Mouse (Mus musculus) MEL (cell line): ENCODE results near the gene Eloa. TPM values are rescaled to one million over a fixed set of nuclear protein-coding genes. Genes with fewer than 3 reads are reported as not detected.
A peak's percentile ranks its signal among the peaks of the same experiment; 100 is the strongest.

ENCODE experiments used
- DNase-seq: peaks from one replicate; pipeline ENCODE4 v3.0.0; 2011; ENCODE audit warnings: low read depth, low spot score
- H3K27ac ChIP-seq: 2 replicates; pipeline ENCODE4 v1.5.1; 2012; ENCODE audit warnings: low read depth, mild to moderate bottlenecking, control low read depth, low read length, moderate library complexity; ENCODE audit not compliant: control insufficient read depth
- H3K27me3 ChIP-seq, 2 experiments: fragments of 150-350 bp in 1 of 2; sonication (generic) in 1 of 2; 2 replicates each; pipeline ENCODE4 v1.6.1; 2012; ENCODE audit warnings: low read length in 2 of 2, mild to moderate bottlenecking in 2 of 2, improper control_type of control experiment in 1 of 2, moderate library complexity in 1 of 2; ENCODE audit not compliant: insufficient read depth in 2 of 2, control insufficient read depth in 1 of 2
- H3K36me3 ChIP-seq, 2 experiments: 2 replicates each; pipeline ENCODE4 v1.6.1; 2012 to 2014; ENCODE audit warnings: low read length in 2 of 2, improper control_type of control experiment in 1 of 2, inconsistent platforms in 1 of 2, mild to moderate bottlenecking in 1 of 2; ENCODE audit not compliant: insufficient read depth in 2 of 2, control insufficient read depth in 1 of 2
- H3K4me1 ChIP-seq, 2 experiments: fragments of 150-350 bp in 1 of 2; sonication (generic) in 1 of 2; 2 replicates each; pipeline ENCODE4 v1.6.1; 2012; ENCODE audit warnings: low read length in 2 of 2, improper control_type of control experiment in 1 of 2, mild to moderate bottlenecking in 1 of 2; ENCODE audit not compliant: insufficient read depth in 2 of 2, control insufficient read depth in 1 of 2
- H3K4me3 ChIP-seq, 2 experiments: fragments of 150-350 bp in 1 of 2; sonication (generic) in 1 of 2; 2 replicates each; pipeline ENCODE4 v1.5.1; 2012; ENCODE audit warnings: low read depth in 2 of 2, low read length in 2 of 2, mild to moderate bottlenecking in 2 of 2, moderate library complexity in 2 of 2, control low read depth in 1 of 2, improper control_type of control experiment in 1 of 2; ENCODE audit not compliant: control insufficient read depth in 1 of 2, insufficient read depth in 1 of 2
- H3K79me2 ChIP-seq: 2 replicates; pipeline ENCODE4 v1.6.1; 2012; ENCODE audit warnings: mild to moderate bottlenecking, low read length, moderate library complexity; ENCODE audit not compliant: control insufficient read depth, poor library complexity, insufficient read depth
- H3K9ac ChIP-seq: 2 replicates; pipeline ENCODE4 v1.6.1; 2012; ENCODE audit warnings: low read depth, mild to moderate bottlenecking, control low read depth, low read length, moderate library complexity; ENCODE audit not compliant: control insufficient read depth, poor library complexity, severe bottlenecking
- H3K9me3 ChIP-seq: fragments of 150-350 bp; sonication (generic); replicated peaks from 2 replicates; pipeline ENCODE4 v1.6.1; 2012; ENCODE audit warnings: mild to moderate bottlenecking, low read length, improper control_type of control experiment, moderate library complexity; ENCODE audit not compliant: insufficient read depth
- CHD1 ChIP-seq: IDR thresholded peaks from 2 replicates; pipeline ENCODE4 v1.6.1; 2012; ENCODE audit warnings: low read depth, mild to moderate bottlenecking, inconsistent platforms, low read length, improper control_type of control experiment
- ELF1 ChIP-seq: IDR thresholded peaks from 2 replicates; pipeline ENCODE4 v1.6.1; 2014; ENCODE audit warnings: low read depth, mild to moderate bottlenecking, inconsistent platforms, low read length, improper control_type of control experiment, moderate library complexity
- EP300 ChIP-seq, 2 experiments: IDR thresholded peaks; 2 replicates each; pipeline ENCODE4 v1.6.1; 2011; ENCODE audit warnings: improper control_type of control experiment in 2 of 2, low read length in 2 of 2, low read depth in 1 of 2, mild to moderate bottlenecking in 1 of 2
- ETS1 ChIP-seq: IDR thresholded peaks from 2 replicates; pipeline ENCODE4 v1.6.1; 2012; ENCODE audit warnings: low read depth, mild to moderate bottlenecking, inconsistent platforms, low read length, improper control_type of control experiment, moderate library complexity
- GABPA ChIP-seq: IDR thresholded peaks from 2 replicates; pipeline ENCODE4 v1.6.1; 2012; ENCODE audit warnings: low read depth, mild to moderate bottlenecking, inconsistent platforms, low read length, improper control_type of control experiment, moderate library complexity
- GATA1 ChIP-seq: IDR thresholded peaks from 2 replicates; pipeline ENCODE4 v1.6.1; 2011; ENCODE audit warnings: low read depth, low read length, improper control_type of control experiment
- HCFC1 ChIP-seq: IDR thresholded peaks from 2 replicates; pipeline ENCODE4 v1.6.1; 2012; ENCODE audit warnings: low read depth, mild to moderate bottlenecking, inconsistent platforms, low read length, improper control_type of control experiment, moderate library complexity
- MAX ChIP-seq: IDR thresholded peaks from 2 replicates; pipeline ENCODE4 v1.6.1; 2011; ENCODE audit warnings: low read length, improper control_type of control experiment
- MXI1 ChIP-seq: IDR thresholded peaks from 2 replicates; pipeline ENCODE4 v1.6.1; 2011; ENCODE audit warnings: mild to moderate bottlenecking, low read depth, low read length, improper control_type of control experiment
- MYB ChIP-seq: IDR thresholded peaks from 2 replicates; pipeline ENCODE4 v1.6.1; 2011; ENCODE audit warnings: mild to moderate bottlenecking, low read depth, low read length, improper control_type of control experiment
- MYC ChIP-seq: IDR thresholded peaks from 2 replicates; pipeline ENCODE4 v1.6.1; 2011; ENCODE audit warnings: low read depth, mild to moderate bottlenecking, low read length, improper control_type of control experiment, moderate library complexity
- NELFE ChIP-seq: IDR thresholded peaks from 2 replicates; pipeline ENCODE4 v1.6.1; 2011; ENCODE audit warnings: low read depth, low read length, improper control_type of control experiment
- POLR2A ChIP-seq, 2 experiments: IDR thresholded peaks; 2 replicates each; pipeline ENCODE4 v1.6.1; 2011 to 2012; ENCODE audit warnings: low read length in 2 of 2, mild to moderate bottlenecking in 2 of 2, control low read depth in 1 of 2, improper control_type of control experiment in 1 of 2, low read depth in 1 of 2, moderate library complexity in 1 of 2; ENCODE audit not compliant: control insufficient read depth in 1 of 2, insufficient read depth in 1 of 2, poor library complexity in 1 of 2
- POLR2AphosphoS5 ChIP-seq: IDR thresholded peaks from 2 replicates; pipeline ENCODE4 v1.6.1; 2012; ENCODE audit warnings: low read depth, borderline replicate concordance, mild to moderate bottlenecking, inconsistent platforms, low read length, moderate library complexity, mixed read lengths
- RCOR1 ChIP-seq: IDR thresholded peaks from 2 replicates; pipeline ENCODE4 v1.6.1; 2012; ENCODE audit warnings: low read depth, mild to moderate bottlenecking, inconsistent platforms, low read length, improper control_type of control experiment
- SIN3A ChIP-seq: IDR thresholded peaks from 2 replicates; pipeline ENCODE4 v1.6.1; 2012; ENCODE audit warnings: low read length, improper control_type of control experiment, inconsistent platforms
- UBTF ChIP-seq: IDR thresholded peaks from 2 replicates; pipeline ENCODE4 v1.6.1; 2012; ENCODE audit warnings: low read depth, mild to moderate bottlenecking, inconsistent platforms, low read length, improper control_type of control experiment, moderate library complexity, borderline replicate concordance; ENCODE audit not compliant: insufficient read depth
- USF2 ChIP-seq, 2 experiments: IDR thresholded peaks; 2 replicates each; pipeline ENCODE4 v1.6.1; 2011 to 2012; ENCODE audit warnings: improper control_type of control experiment in 2 of 2, low read length in 2 of 2, borderline replicate concordance in 1 of 2, inconsistent platforms in 1 of 2, low read depth in 1 of 2, mild to moderate bottlenecking in 1 of 2; ENCODE audit not compliant: insufficient read depth in 1 of 2
- ZKSCAN1 ChIP-seq: IDR thresholded peaks from 2 replicates; pipeline ENCODE4 v1.6.1; 2012; ENCODE audit warnings: low read depth, mild to moderate bottlenecking, inconsistent platforms, low read length, improper control_type of control experiment, moderate library complexity
- ZMIZ1 ChIP-seq: IDR thresholded peaks from 2 replicates; pipeline ENCODE4 v1.6.1; 2012; ENCODE audit warnings: low read depth, mild to moderate bottlenecking, inconsistent platforms, low read length, improper control_type of control experiment, moderate library complexity
- ZNF384 ChIP-seq: IDR thresholded peaks from 2 replicates; pipeline ENCODE4 v1.6.1; 2012; ENCODE audit warnings: low read depth, mild to moderate bottlenecking, inconsistent platforms, low read length, improper control_type of control experiment
- polyA plus RNA-seq, 2 experiments: library from polyadenylated mRNA; stranded (reverse) in 1 of 2; unstranded in 1 of 2; fragments of >175 nt in 1 of 2; fragments of >200 nt in 1 of 2; gene quantifications; 2 replicates each; pipeline versions ENCODE4 v1.2.1 to v1.2.4; 2012; ENCODE audit warnings: low replicate concordance in 2 of 2, low read depth in 1 of 2; ENCODE audit not compliant: insufficient read length in 2 of 2, insufficient read depth in 1 of 2, missing spikeins in 1 of 2
- total RNA-seq: library from RNA; depleted of rRNA; stranded (reverse); fragments of 300-350 nt; gene quantifications from 2 replicates; pipeline ENCODE4 v1.2.3, GENCODE M21; 2012

Eloa gene
- total and polyA plus RNA-seq, 3 experiments, result 30.8 to 41.4 (median 34.1) TPM

- 0 out of 4 replicates have a peak, but pooled peaks of 1 of the 2 experiments have one; percentile 38 for TF ChIP-seq EP300 (IDR thresholded peaks at IDR 0.05; ENCODE audit: low read depth in 1 of 2, low read length in 2 of 2)
- TF ChIP-seq ELF1, result peak; percentile 94
Observed at GRCm38 (mm10) chr4:136053247-136053596, 31.7 kb upstream of the Eloa start, which contains the start of gene Rpl11 (continued).

- H3K9me3 ChIP-seq, result no peaks in the 10 kb centered on the region
- peaks cover 13% of the 10 kb centered on the region in 2 experiments for H3K27me3 ChIP-seq
- H3K27ac ChIP-seq, result peak overlapping the region; percentile 91
- peaks cover 0 to 16% of the 10 kb centered on the region in 2 experiments; a peak in 2 of 4 replicates for H3K4me1 ChIP-seq
- peak overlapping the region; percentile 95 to 99 for H3K4me3 ChIP-seq
- H3K79me2 ChIP-seq, result peaks cover 32% of the 10 kb centered on the region
- no peak for DNase-seq
- H3K9ac ChIP-seq, result peak overlapping the region; percentile 98
- H3K36me3 ChIP-seq, result peaks cover 14 to 21% of the 10 kb centered on the region in 2 experiments
- TF ChIP-seq POLR2AphosphoS5 (0 out of 2 replicates have a peak, but pooled peaks have one; percentile 1), GATA1 (no peak), POLR2A (IDR thresholded peaks at IDR 0.05; ENCODE audit: control insufficient read depth in 1 of 2, insufficient read depth in 1 of 2, low read depth in 1 of 2, low read length in 2 of 2, poor library complexity in 1 of 2) (peak in 1 of 2 experiments; percentile 42; a peak in 2 of 4 replicates), CHD1 (peak; percentile 93; the same call in 1 of the 2 replicates), USF2 (IDR thresholded peaks at IDR 0.05; ENCODE audit: borderline replicate concordance in 1 of 2, insufficient read depth in 1 of 2, low read depth in 1 of 2, low read length in 2 of 2) (no peak)
Observed at GRCm38 (mm10) chr4:136052534-136053246, 31.1 kb upstream of the Eloa start.

GRCm38 (mm10) chr4:136052060-136052459 lies 30.5 kb upstream of the Eloa start:
- peak overlapping the region; percentile 98 for H3K9ac ChIP-seq
- H3K4me3 ChIP-seq, result peak overlapping the region; percentile 95 to 99
- H3K9me3 ChIP-seq, result no peaks in the 10 kb centered on the region
- peak overlapping the region; percentile 91 for H3K27ac ChIP-seq
- H3K4me1 ChIP-seq, result peaks cover 0 to 16% of the 10 kb centered on the region in 2 experiments; a peak in 2 of 4 replicates
- peaks cover 32% of the 10 kb centered on the region for H3K79me2 ChIP-seq
- peaks cover 14 to 21% of the 10 kb centered on the region in 2 experiments for H3K36me3 ChIP-seq
- TF ChIP-seq ETS1 (no peak), RCOR1 (no peak), NELFE (no peak; the same call in 1 of the 2 replicates), MYC (0 out of 2 replicates have a peak, but pooled peaks have one; percentile 49), HCFC1 (peak; percentile 35; the same call in 1 of the 2 replicates), POLR2AphosphoS5 (0 out of 2 replicates have a peak, but pooled peaks have one; percentile 5), GABPA (no peak), ZNF384 (no peak), MXI1 (peak; percentile 72; the same call in 1 of the 2 replicates), SIN3A (0 out of 2 replicates have a peak, but pooled peaks have one; percentile 45), CHD1 (peak; percentile 84; the same call in 1 of the 2 replicates), UBTF (no peak), MAX (peak; percentile 39; the same call in 1 of the 2 replicates), ZMIZ1 (0 out of 2 replicates have a peak, but pooled peaks have one; percentile 47), MYB (no peak), ZKSCAN1 (no peak), EP300 (IDR thresholded peaks at IDR 0.05; ENCODE audit: low read depth in 1 of 2, low read length in 2 of 2) (no peak)
- peaks cover 9 to 10% of the 10 kb centered on the region in 2 experiments for H3K27me3 ChIP-seq
- peak; percentile 58 for DNase-seq
